Mouse (Mus musculus): ENCODE measurements at regions not wholly inside any gene's neighbourhood (a gene's known extent, or its start where the extent isn't known, plus 50 kb on each side); places are given as distances from the start of the nearest gene placed in this dataset.

GRCm38 (mm10) chr11:7932638-7933037 lies 718.9 kb upstream of the Igfbp3 start:
- TF ChIP-seq POLR2A (IDR thresholded peaks at IDR 0.05; ENCODE audit: low read depth, low read length): no peak
- TF ChIP-seq CTCF (conservative IDR thresholded peaks at IDR 0.05; ENCODE audit: insufficient read depth, insufficient read length, low read depth, low read length): no peak
